Mouse (Mus musculus): ENCODE measurements around the gene Git1. TPM values are rescaled to one million over a fixed set of nuclear protein-coding genes. Genes with fewer than 3 reads are reported as not detected.

The Git1 gene
- polyA plus RNA-seq, 1 experiment = 65.1 TPM

DNA sequence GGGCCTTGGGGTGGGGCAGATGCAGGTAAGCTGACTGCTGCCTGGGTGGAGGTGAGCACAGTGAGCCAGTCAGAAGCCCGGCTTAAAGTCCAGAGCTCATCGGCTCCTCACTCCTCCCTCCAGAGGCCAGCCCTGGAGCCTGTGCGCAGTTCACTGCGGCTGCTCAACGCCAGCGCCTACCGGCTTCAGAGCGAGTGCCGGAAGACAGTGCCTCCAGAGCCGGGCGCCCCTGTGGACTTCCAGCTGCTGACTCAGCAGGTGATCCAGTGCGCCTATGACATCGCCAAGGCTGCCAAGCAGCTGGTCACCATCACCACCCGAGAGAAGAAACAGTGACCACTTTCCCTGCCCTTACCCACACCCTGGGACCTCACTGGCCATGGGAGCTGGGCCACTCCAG is 12.9 kb downstream of the Git1 start:
- H3K9me3 ChIP-seq = no peaks in the 10 kb centered on the region
- H3K27me3 ChIP-seq (replicated peaks) = no peaks in the 10 kb centered on the region
- peaks cover 39% of the 10 kb centered on the region for H3K4me1 ChIP-seq
- H3K4me3 ChIP-seq (replicated peaks) = no peak overlapping the region
- no peak for TF ChIP-seq FLI1 (IDR thresholded peaks at IDR 0.05; ENCODE audit: low read length)
- no peak for TF ChIP-seq GATA1 (IDR thresholded peaks at IDR 0.05; ENCODE audit: borderline replicate concordance, low read length)
- peaks cover 88% of the 10 kb centered on the region for H3K36me3 ChIP-seq (replicated peaks; ENCODE audit: low read length)

- H3K4me1 ChIP-seq = peaks cover 39% of the 10 kb centered on the region
- TF ChIP-seq GATA1 (IDR thresholded peaks at IDR 0.05; ENCODE audit: borderline replicate concordance, low read length) (no peak), FLI1 (IDR thresholded peaks at IDR 0.05; ENCODE audit: low read length) (no peak)
- H3K36me3 ChIP-seq (replicated peaks; ENCODE audit: low read length) = peaks cover 83% of the 10 kb centered on the region
- no peaks in the 10 kb centered on the region for H3K9me3 ChIP-seq
- no peak overlapping the region for H3K4me3 ChIP-seq (replicated peaks)
- no peaks in the 10 kb centered on the region for H3K27me3 ChIP-seq (replicated peaks)
These were observed 13.6 kb downstream of the Git1 start for GRCm38 (mm10) chr11:77506941-77507340.

DNA sequence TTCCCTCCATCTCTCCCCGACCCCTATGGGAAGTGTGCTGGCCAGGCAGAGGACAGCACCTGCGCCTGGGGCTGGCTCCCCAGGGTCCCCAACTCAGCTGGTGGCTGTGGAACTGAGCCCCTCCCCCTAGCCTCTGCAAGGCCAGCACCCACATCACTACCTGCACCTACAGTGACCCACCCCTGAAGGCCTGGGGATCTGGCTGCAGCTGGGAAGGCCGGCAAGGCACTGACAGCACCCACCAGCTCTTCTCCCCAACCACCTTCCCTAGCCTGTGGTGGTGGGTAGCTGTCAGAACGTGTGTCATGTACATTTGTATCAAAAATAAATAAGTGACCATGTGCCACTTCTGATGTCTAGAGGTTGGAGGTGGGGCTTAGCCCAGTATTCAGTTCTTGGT is 14.1 kb downstream of the Git1 start:
- no peak overlapping the region for H3K4me3 ChIP-seq (replicated peaks)
- TF ChIP-seq FLI1 (IDR thresholded peaks at IDR 0.05; ENCODE audit: low read length) (no peak), GATA1 (IDR thresholded peaks at IDR 0.05; ENCODE audit: borderline replicate concordance, low read length) (no peak)
- H3K36me3 ChIP-seq (replicated peaks; ENCODE audit: low read length) = peaks cover 78% of the 10 kb centered on the region
- H3K27me3 ChIP-seq (replicated peaks) = peaks cover 1% of the 10 kb centered on the region
- no peaks in the 10 kb centered on the region for H3K9me3 ChIP-seq
- peaks cover 41% of the 10 kb centered on the region for H3K4me1 ChIP-seq

- TF ChIP-seq GATA1 (IDR thresholded peaks at IDR 0.05; ENCODE audit: borderline replicate concordance, low read length) (no peak), FLI1 (IDR thresholded peaks at IDR 0.05; ENCODE audit: low read length) (no peak)
- peaks cover 38% of the 10 kb centered on the region for H3K4me1 ChIP-seq
- H3K9me3 ChIP-seq = no peaks in the 10 kb centered on the region
- peak overlapping the region; percentile 90 for H3K4me3 ChIP-seq (replicated peaks)
- peaks cover 2% of the 10 kb centered on the region for H3K27me3 ChIP-seq (replicated peaks)
- peaks cover 69% of the 10 kb centered on the region for H3K36me3 ChIP-seq (replicated peaks; ENCODE audit: low read length)
These were observed 15.0 kb downstream of the Git1 start for GRCm38 (mm10) chr11:77508068-77509021.

- H3K4me3 ChIP-seq (replicated peaks) = no peak overlapping the region
- peaks cover 20% of the 10 kb centered on the region for H3K27me3 ChIP-seq (replicated peaks)
- TF ChIP-seq GATA1 (IDR thresholded peaks at IDR 0.05; ENCODE audit: borderline replicate concordance, low read length) = no peak
- no peak for TF ChIP-seq FLI1 (IDR thresholded peaks at IDR 0.05; ENCODE audit: low read length)
- no peaks in the 10 kb centered on the region for H3K9me3 ChIP-seq
- H3K4me1 ChIP-seq = peaks cover 65% of the 10 kb centered on the region
- peaks cover 39% of the 10 kb centered on the region for H3K36me3 ChIP-seq (replicated peaks; ENCODE audit: low read length)
These were observed 18.0 kb downstream of the Git1 start for GRCm38 (mm10) chr11:77511336-77511735.

DNA sequence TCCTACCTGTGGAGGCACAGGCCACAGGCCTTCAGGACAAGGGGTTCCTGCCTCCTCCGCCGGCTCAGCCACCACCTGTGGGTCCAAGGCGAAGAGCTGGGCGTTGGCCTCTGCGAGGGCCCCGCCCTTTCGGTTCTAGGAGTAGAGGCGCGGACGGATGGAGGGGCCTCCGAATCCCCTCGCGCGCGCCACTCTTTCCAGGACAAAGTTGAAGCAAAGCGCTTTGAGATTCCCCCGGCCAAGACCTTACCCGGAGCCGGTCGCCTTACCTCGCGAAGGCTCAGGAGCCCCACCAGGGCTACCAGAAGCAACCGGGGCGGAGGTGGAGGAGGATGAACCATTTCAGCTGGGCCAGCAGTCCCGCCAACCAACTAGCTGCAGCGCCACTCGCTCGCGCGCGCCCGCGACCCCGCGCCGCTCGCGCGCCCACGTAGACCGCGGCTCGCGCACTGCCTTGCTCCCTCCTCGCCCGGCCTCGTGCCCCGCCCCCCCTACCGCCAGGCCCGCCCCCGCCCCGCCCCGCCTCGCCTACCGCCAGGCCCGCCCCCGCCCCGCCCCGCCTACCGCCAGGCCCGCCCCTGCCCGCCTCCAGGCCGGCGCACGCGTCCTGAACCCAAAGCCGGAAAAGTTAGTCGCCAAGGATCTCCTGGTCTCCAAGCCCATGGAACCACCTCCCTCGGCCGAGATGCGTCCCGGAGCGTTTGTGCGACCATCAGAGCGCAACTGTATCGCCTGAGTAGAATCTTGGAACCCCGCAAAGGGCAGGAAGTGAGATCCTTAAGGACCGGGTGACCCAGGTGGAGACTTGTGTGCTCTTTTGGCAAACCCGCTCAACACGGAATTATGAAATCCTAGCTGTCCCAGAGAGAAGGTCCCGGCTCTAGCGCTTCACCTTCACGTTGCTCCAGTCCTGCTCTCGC is 19.8 kb downstream of the Git1 start:
- Histone ChIP-seq H3K4me3 (replicated peaks) (peak overlapping the region; percentile 95), H3K4me1 (peaks cover 72% of the 10 kb centered on the region), H3K36me3 (replicated peaks; ENCODE audit: low read length) (peaks cover 29% of the 10 kb centered on the region), H3K27me3 (replicated peaks) (peaks cover 24% of the 10 kb centered on the region), H3K9me3 (no peaks in the 10 kb centered on the region)
- no peak for TF ChIP-seq GATA1 (IDR thresholded peaks at IDR 0.05; ENCODE audit: borderline replicate concordance, low read length)
- TF ChIP-seq FLI1 (IDR thresholded peaks at IDR 0.05; ENCODE audit: low read length) = no peak

GRCm38 (mm10) chr11:77513811-77514170 is 20.4 kb downstream of the Git1 start:
- H3K27me3 ChIP-seq (replicated peaks) = peaks cover 24% of the 10 kb centered on the region
- no peaks in the 10 kb centered on the region for H3K9me3 ChIP-seq
- H3K4me1 ChIP-seq = peaks cover 72% of the 10 kb centered on the region
- peaks cover 27% of the 10 kb centered on the region for H3K36me3 ChIP-seq (replicated peaks; ENCODE audit: low read length)
- TF ChIP-seq FLI1 (IDR thresholded peaks at IDR 0.05; ENCODE audit: low read length) (no peak), GATA1 (IDR thresholded peaks at IDR 0.05; ENCODE audit: borderline replicate concordance, low read length) (no peak)
- peak overlapping the region; percentile 94 for H3K4me3 ChIP-seq (replicated peaks)

DNA sequence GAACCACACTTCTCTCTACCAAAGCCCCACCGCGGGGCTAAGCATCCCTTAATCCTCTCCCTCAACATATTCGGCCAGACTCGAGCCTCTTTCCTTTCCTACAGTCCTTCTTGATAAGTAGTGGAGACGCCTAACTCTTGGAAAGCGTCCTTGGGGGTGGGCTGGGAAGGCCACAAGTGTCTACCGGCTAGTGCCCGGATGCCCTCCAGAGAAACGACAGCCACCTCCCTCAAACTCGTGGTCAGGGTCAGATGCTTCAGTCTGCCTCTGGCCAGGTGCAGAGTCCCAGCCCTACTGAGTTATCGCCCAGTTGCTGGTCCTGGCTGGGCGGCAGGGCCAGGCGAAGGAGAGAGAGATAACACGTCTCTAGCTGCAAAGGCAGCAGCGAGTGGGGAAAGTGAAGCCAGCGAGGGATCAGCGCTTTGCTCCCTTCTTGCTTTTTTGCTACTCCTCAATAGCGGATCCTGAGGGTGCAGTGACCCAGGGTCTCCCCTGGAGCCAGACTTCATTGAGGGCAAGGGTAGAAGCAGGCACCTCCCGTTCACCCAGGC is 21.0 kb downstream of the Git1 start:
- H3K9me3 ChIP-seq = no peaks in the 10 kb centered on the region
- H3K36me3 ChIP-seq (replicated peaks; ENCODE audit: low read length) = peaks cover 22% of the 10 kb centered on the region
- H3K4me1 ChIP-seq = peaks cover 75% of the 10 kb centered on the region
- H3K4me3 ChIP-seq (replicated peaks) = peak overlapping the region; percentile 94
- TF ChIP-seq FLI1 (IDR thresholded peaks at IDR 0.05; ENCODE audit: low read length) (no peak), GATA1 (IDR thresholded peaks at IDR 0.05; ENCODE audit: borderline replicate concordance, low read length) (no peak)
- peaks cover 24% of the 10 kb centered on the region for H3K27me3 ChIP-seq (replicated peaks)

GRCm38 (mm10) chr11:77514832-77515636 is 21.7 kb downstream of the Git1 start, which contains the start of gene Abhd15:
Gene Abhd15, plus strand, starts transcription at chr11:77515121.
- no peaks in the 10 kb centered on the region for H3K9me3 ChIP-seq
- peaks cover 24% of the 10 kb centered on the region for H3K27me3 ChIP-seq (replicated peaks)
- H3K4me3 ChIP-seq (replicated peaks) = peak within 1 kb of the TSS; percentile 94
- peaks cover 16% of the 10 kb centered on the region for H3K36me3 ChIP-seq (replicated peaks; ENCODE audit: low read length)
- H3K4me1 ChIP-seq = peaks cover 81% of the 10 kb centered on the region
- TF ChIP-seq GATA1 (IDR thresholded peaks at IDR 0.05; ENCODE audit: borderline replicate concordance, low read length) = no peak
- TF ChIP-seq FLI1 (IDR thresholded peaks at IDR 0.05; ENCODE audit: low read length) = no peak
